ENCODE assay signal across 9 mouse cellular contexts in the genomic region with DNA sequence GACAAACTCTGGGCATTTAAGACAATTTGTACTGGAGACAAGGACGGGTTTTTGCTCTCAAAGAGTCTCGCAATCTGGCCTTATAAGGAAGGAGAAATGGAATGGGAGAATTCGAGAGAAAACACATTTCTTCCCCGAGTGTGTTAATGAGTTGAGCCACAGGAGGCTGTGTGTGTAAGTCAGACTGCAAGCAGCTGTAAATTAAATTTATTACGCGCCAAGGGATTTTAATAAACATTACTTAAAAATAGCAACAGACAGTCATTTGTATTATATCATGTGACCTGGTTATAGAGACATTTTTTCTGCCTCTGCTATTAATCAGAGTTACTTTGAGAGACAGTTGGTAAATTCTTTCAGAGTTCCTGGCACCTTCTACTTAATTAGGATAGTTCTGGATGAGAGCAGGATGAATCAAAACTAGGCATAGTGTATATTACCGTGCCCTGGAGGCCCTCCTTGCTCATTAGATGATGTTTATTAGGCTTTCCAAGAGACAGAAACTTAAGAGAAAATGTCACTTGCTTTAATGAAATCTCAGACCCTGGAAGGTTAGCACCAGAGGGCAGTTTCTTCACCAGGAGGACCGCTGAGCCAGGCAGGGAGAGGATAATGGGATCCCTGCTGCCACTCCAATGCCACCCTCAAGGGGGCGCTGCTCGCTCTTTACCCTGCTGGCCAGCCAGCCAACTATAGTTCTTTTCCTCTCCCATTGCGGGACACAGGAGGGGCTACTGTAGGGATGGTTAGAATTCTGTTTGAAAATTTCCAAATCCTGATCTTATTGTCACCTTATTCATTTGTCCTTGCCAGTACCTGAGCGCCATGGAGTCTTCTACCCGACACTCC. TPM values are rescaled to one million over a fixed set of nuclear protein-coding genes. Genes with fewer than 3 reads are reported as not detected.
DNase-seq lines count a peak whose midpoint lies in the region; TF ChIP-seq lines count a peak whose summit lies in the region.
"Had no signal": no experiment of that assay in that cellular context is flagged by ENCODE, and none has a peak within 500 bp of the region (broad histone marks: within the 10 kb centered on the region; RNA-seq: fewer than 3 reads in every experiment).

No protein-coding gene starts in this region.

- no peaks in the 10 kb centered on the region for H3K27me3 ChIP-seq in spleen, adult 2 months (ENCODE audit: control insufficient read depth, insufficient read depth, low read length)
- H3K27me3 ChIP-seq in cerebellum, adult 2 months (ENCODE audit: control insufficient read depth, insufficient read depth, low read length): no peaks in the 10 kb centered on the region

- WGBS in spleen, adult 2 months: 65% methylated on average over 13 of the region's 13 CpGs
- 60% methylated on average over 13 of the region's 13 CpGs for WGBS in cerebellum, adult 2 months

- H3K36me3 ChIP-seq in spleen, adult 2 months (ENCODE audit: control insufficient read depth, insufficient read depth, low read length): no peaks in the 10 kb centered on the region

- intact Hi-C loops in gastrocnemius, postnatal 36 days (cut with DNase I): loop anchor here (2.0 kb wide), 1 partner anchor 39 kb away; no protein-coding TSS in a partner anchor

- TF ChIP-seq CTCF in spleen, adult 2 months (IDR thresholded peaks at IDR 0.05; ENCODE audit: extremely low read depth, insufficient read depth, insufficient read length, insufficient replicate concordance): peak; percentile 36; the same call in 1 of the 2 replicates
- no peak for TF ChIP-seq CTCF in cerebellum, adult 2 months (IDR thresholded peaks at IDR 0.05; ENCODE audit: borderline replicate concordance, insufficient read depth, low read depth, low read length)

- H3K27ac ChIP-seq in spleen, adult 2 months (ENCODE audit: insufficient read depth, low read length): no peak overlapping the region
- H3K27ac ChIP-seq in cerebellum, adult 2 months (ENCODE audit: insufficient read depth, low read length): no peak overlapping the region

- no peaks in the 10 kb centered on the region for H3K4me1 ChIP-seq in spleen, adult 2 months (ENCODE audit: control insufficient read depth, insufficient read depth, insufficient read length)
- H3K4me1 ChIP-seq in cerebellum, adult 2 months (ENCODE audit: control insufficient read depth, insufficient read depth, low read length): no peaks in the 10 kb centered on the region

- H3K4me3 ChIP-seq in spleen, adult 2 months (ENCODE audit: extremely low read depth, insufficient read depth, insufficient read length): no peak overlapping the region
- no peak overlapping the region for H3K4me3 ChIP-seq in cerebellum, adult 2 months (replicated peaks; ENCODE audit: insufficient read depth, low read depth, low read length)

- peak; percentile 47 for DNase-seq in gastrocnemius, adult 18-20 months (ENCODE audit: low spot score)
- no peak for DNase-seq in gastrocnemius, postnatal 36 days
- no peak for DNase-seq in spleen, adult 2 months (ENCODE audit: low read depth in 1 of 2, low spot score in 2 of 2)
- DNase-seq in spleen, adult 12 weeks (ENCODE audit: low spot score): no peak
- DNase-seq in kidney, postnatal 14 days: peak; percentile 38
- DNase-seq in testis, postnatal 10 days (ENCODE audit: low spot score): peak; percentile 63
- no peak for DNase-seq in urinary bladder, postnatal 10 days (ENCODE audit: low spot score)
- no peak for DNase-seq in cerebellum, adult 2 months

- TF ChIP-seq POLR2A in spleen, adult 2 months (IDR thresholded peaks at IDR 0.05; ENCODE audit: low read depth, low read length): no peak
- TF ChIP-seq POLR2A in cerebellum, adult 2 months (IDR thresholded peaks at IDR 0.05; ENCODE audit: borderline replicate concordance, insufficient read depth, low read length): no peak

RNA-seq across cellular contexts. Expression of a gene that starts 20.3 kb away (rescaled TPM):
- 10 to 100 TPM in 1 of 2 experiments, 1 to 10 TPM in 1; 9.9 to 29.8 TPM for total RNA-seq in gastrocnemius, adult 18-20 months (2021)
- 10 to 100 TPM; 19.0 to 37.2 TPM for total RNA-seq in gastrocnemius, postnatal 36 days (2021)
- polyA plus RNA-seq in spleen, adult 2 months (2012; rRNA removed): 0.20 TPM in 1 of 2 replicates, not detected in the other
- polyA plus RNA-seq in cerebellum, adult 2 months (2012; rRNA removed): 10.6 and 13.8 TPM in 2 replicates
- polyA plus RNA-seq: liver, embryonic 16.5 days had no signal

RNA-seq across cellular contexts. Expression of a gene that starts 48.5 kb away (rescaled TPM):
- not detected for total RNA-seq in gastrocnemius, adult 18-20 months (2021)
- not detected for total RNA-seq in gastrocnemius, postnatal 36 days (2021)
- polyA plus RNA-seq in spleen, adult 2 months (2012; rRNA removed): not detected in 2 replicates
- 2.7 and 4.1 TPM in 2 replicates for polyA plus RNA-seq in cerebellum, adult 2 months (2012; rRNA removed)
- polyA plus RNA-seq: liver, embryonic 16.5 days had no signal

Comparison
In these comparisons a context has a peak if more than half of its experiments do, and no peak if none do; other contexts are left out.
1. DNase-seq: peak in gastrocnemius, adult 18-20 months (single experiment), kidney, postnatal 14 days (single experiment) and testis, postnatal 10 days (single experiment); none in gastrocnemius, postnatal 36 days (0 of 2), spleen, adult 2 months (0 of 2), spleen, adult 12 weeks (single experiment), urinary bladder, postnatal 10 days (single experiment) and cerebellum, adult 2 months (0 of 2).